Mouse (Mus musculus) G1E (cell line): ENCODE data around the gene Slc7a14. TPM values are rescaled to one million over a fixed set of nuclear protein-coding genes. Genes with fewer than 3 reads are reported as not detected.

Experiments used
- ATAC-seq: 2 replicates; pipeline ENCODE4 v1.8.0; 2016; ENCODE audit warnings: mild to moderate bottlenecking; ENCODE audit not compliant: insufficient number of reproducible peaks, poor library complexity, low FRiP score, severe bottlenecking; ENCODE audit errors: extremely low read depth
- DNase-seq: peaks from one replicate; pipeline ENCODE4 v3.0.0; 2012; ENCODE audit warnings: low spot score
- H3K27me3 ChIP-seq: 2 replicates; pipeline ENCODE4 v1.6.1; 2012; ENCODE audit warnings: mild to moderate bottlenecking, low read length, inconsistent platforms; ENCODE audit not compliant: insufficient read depth
- H3K36me3 ChIP-seq: replicated peaks from 2 replicates; pipeline ENCODE3; 2012; ENCODE audit warnings: mild to moderate bottlenecking, inconsistent platforms
- H3K4me1 ChIP-seq: 2 replicates; pipeline ENCODE4 v1.6.1; 2012; ENCODE audit warnings: low read depth, low read length, inconsistent platforms, mixed read lengths; ENCODE audit not compliant: insufficient read depth
- H3K4me3 ChIP-seq: 2 replicates; pipeline ENCODE4 v1.5.1; 2012; ENCODE audit warnings: low read depth, mild to moderate bottlenecking, inconsistent platforms, low read length, moderate library complexity, mixed read lengths
- H3K9me3 ChIP-seq: replicated peaks from 2 replicates; pipeline ENCODE4 v1.6.1; 2012; ENCODE audit warnings: inconsistent platforms
- CTCF ChIP-seq: IDR thresholded peaks from 2 replicates; pipeline ENCODE4 v1.5.1; 2012; ENCODE audit warnings: low read depth, low read length, inconsistent platforms, mixed read lengths
- GATA1 ChIP-seq: IDR thresholded peaks from 2 replicates; pipeline ENCODE4 v1.6.1; 2012; ENCODE audit warnings: borderline replicate concordance, low read length, inconsistent platforms, mixed read lengths
- GATA2 ChIP-seq: IDR thresholded peaks from 2 replicates; pipeline ENCODE4 v1.6.1; 2012; ENCODE audit warnings: low read depth, low read length, inconsistent platforms, borderline replicate concordance
- POLR2AphosphoS5 ChIP-seq: IDR thresholded peaks from 2 replicates; pipeline ENCODE4 v1.6.1; 2012; ENCODE audit warnings: low read depth, low read length, inconsistent platforms; ENCODE audit not compliant: insufficient replicate concordance
- TAL1 ChIP-seq: conservative IDR thresholded peaks from 2 replicates; pipeline ENCODE4 v1.6.1; 2012; ENCODE audit warnings: low read depth, low read length, inconsistent platforms, mixed read lengths
- polyA plus RNA-seq: library from polyadenylated mRNA; stranded (reverse); fragments of >175 nt; gene quantifications from 2 replicates; pipeline ENCODE4 v1.2.3, GENCODE M21; 2012
- total RNA-seq, 2 experiments: library from RNA; stranded (forward) in 1 of 2; stranded (reverse) in 1 of 2; fragments of 200-1000 nt in 1 of 2; fragments of >200 nt in 1 of 2; fragmentation: Nextera tagmentation in 1 of 2; gene quantifications; 2 replicates each; pipeline ENCODE4 v1.2.3; 2014 to 2017

Slc7a14 gene
- total and polyA plus RNA-seq, 3 experiments, result 0.11 TPM; not detected in 2

DNA sequence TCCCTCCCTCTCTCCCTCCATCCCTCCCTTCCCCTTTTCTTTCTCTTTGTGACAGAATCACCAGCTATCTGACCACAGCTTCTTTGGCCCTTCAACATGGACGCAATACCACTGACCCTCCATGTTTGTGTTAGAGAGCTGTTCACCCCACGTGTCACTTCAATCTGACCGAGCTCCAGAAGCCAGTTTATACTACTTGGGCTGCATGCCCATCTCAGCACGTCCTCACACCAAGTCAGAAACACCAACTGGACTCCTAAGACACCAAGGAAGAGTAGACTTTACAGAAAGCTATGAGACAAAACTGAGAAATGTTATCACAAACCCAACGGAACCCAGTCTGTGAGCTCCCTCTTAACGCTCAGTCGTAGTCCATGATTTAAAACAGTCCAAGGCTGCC, 43.2 kb downstream of the Slc7a14 start:
- Histone ChIP-seq H3K27me3 (no peaks in the 10 kb centered on the region), H3K4me3 (no peak overlapping the region), H3K9me3 (no peaks in the 10 kb centered on the region), H3K4me1 (no peaks in the 10 kb centered on the region), H3K36me3 (no peaks in the 10 kb centered on the region)
- no peak for ATAC-seq
- no peak for TF ChIP-seq GATA2
- no peak for TF ChIP-seq CTCF
- TF ChIP-seq POLR2AphosphoS5, result no peak
- no peak for DNase-seq

DNA sequence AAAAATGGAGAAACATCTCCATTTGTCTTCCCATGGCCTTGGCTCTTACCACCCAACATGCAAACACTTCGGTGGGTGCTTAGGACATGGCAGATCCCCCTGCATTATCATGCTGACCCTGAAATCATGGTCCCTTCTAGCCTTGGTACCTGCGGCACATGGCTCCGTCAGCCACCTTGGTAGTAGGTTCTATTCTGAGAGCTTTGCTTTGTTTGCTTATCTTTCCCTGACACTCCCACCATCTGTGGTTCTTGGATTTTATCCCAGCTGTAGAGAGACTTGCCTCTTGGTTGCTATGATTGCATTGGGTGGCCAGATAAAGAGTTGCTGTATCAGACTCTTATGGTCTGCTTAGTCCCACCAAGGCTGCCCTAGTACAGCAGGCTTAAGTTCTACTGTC, 46.6 kb downstream of the Slc7a14 start:
- H3K9me3 ChIP-seq, result no peaks in the 10 kb centered on the region
- no peak for TF ChIP-seq TAL1
- H3K36me3 ChIP-seq, result no peaks in the 10 kb centered on the region
- no peaks in the 10 kb centered on the region for H3K27me3 ChIP-seq
- no peak overlapping the region for H3K4me3 ChIP-seq
- no peak for DNase-seq
- no peak for ATAC-seq
- H3K4me1 ChIP-seq, result no peaks in the 10 kb centered on the region

DNA sequence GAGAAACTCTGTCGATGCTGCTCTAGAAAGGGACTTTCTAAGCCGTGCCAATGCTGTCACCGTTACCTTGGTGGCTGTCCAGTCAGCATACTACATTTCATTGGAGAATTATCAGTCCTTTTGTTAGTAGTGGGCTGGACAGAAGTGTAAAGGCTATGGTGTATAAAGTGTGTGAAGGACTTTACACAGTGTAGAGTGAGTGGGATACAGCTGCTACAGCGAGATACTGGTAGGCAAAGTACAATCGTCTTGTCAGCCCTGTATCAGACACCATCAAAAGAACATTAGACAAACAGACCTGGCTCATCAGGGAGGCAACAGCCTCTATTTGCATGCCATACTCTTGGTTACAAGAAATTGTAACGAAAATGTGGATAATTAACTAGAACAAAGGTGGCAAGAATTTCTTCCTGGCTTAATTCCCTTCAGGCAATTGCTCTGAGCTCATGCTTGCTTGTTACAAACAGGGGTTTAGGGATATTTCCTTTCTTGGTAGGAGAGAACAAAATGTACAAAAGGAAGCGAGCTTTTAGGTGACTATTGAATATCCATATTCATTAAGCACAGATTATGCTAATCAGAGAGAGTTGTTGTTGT, 48.7 kb downstream of the Slc7a14 start:
- no peaks in the 10 kb centered on the region for H3K4me1 ChIP-seq
- H3K4me3 ChIP-seq, result no peak overlapping the region
- H3K27me3 ChIP-seq, result no peaks in the 10 kb centered on the region; the same call in 1 of the 2 replicates
- DNase-seq (no peak), ATAC-seq (no peak)
- no peaks in the 10 kb centered on the region for H3K9me3 ChIP-seq
- no peaks in the 10 kb centered on the region for H3K36me3 ChIP-seq
- no peak for TF ChIP-seq GATA1
- TF ChIP-seq TAL1, result no peak
- TF ChIP-seq CTCF, result no peak
- no peak for TF ChIP-seq POLR2AphosphoS5
- TF ChIP-seq GATA2, result no peak

DNA sequence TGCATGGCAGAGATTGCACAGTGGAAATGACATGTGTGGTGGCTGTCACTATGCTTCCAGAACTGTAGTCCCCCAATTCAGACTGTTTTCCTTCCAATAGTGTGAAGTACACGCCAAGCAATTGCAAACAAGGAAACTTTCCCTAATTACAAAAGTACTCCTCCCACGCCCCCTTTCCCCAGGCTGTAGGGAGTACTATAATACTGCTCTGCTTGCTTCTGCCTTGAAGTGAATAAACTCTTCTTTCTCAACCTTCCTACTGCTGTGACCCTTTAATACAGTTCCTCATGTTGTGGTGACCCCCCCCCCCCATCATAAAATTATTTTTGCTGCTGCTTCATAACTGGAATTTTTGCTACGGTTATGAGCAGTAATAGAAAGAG, 49.2 kb downstream of the Slc7a14 start:
- Histone ChIP-seq H3K9me3 (no peaks in the 10 kb centered on the region), H3K4me1 (no peaks in the 10 kb centered on the region), H3K4me3 (no peak overlapping the region), H3K36me3 (no peaks in the 10 kb centered on the region), H3K27me3 (no peaks in the 10 kb centered on the region; the same call in 1 of the 2 replicates)
- ATAC-seq (no peak), DNase-seq (no peak)
- TF ChIP-seq POLR2AphosphoS5, result no peak
- no peak for TF ChIP-seq CTCF
- TF ChIP-seq GATA1, result no peak
- TF ChIP-seq GATA2, result no peak
- no peak for TF ChIP-seq TAL1

DNA sequence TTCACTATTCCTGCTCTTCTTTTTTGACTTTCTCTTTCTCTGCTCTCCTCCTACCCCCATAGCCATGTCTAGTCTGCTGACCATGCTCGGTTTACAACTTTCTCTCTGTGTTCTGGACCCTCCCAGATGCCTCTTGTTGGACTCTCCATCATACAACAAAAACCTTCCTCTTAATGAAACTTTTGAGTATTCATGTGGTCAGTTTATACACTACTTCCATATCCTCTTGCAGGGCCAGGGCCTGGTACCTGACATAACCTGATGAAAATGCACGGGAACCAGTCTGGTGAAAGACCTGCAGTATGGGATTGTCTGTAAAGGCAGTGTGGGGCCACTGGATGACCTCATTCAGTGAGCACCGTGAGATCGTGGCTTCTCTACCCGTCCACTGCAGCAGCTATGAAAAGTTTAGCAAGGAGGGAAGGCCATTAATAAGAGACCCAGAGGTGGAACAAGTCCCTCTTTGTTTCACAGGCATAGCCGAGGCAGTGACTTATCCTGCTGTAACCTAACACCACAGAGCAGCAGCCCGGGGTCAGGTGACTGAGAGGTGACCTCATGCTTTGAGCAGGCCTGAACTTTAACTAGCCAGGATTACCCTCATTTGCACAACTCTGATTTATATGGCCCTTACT, 49.7 kb downstream of the Slc7a14 start:
- ATAC-seq (no peak), DNase-seq (no peak)
- H3K9me3 ChIP-seq, result no peaks in the 10 kb centered on the region

DNA sequence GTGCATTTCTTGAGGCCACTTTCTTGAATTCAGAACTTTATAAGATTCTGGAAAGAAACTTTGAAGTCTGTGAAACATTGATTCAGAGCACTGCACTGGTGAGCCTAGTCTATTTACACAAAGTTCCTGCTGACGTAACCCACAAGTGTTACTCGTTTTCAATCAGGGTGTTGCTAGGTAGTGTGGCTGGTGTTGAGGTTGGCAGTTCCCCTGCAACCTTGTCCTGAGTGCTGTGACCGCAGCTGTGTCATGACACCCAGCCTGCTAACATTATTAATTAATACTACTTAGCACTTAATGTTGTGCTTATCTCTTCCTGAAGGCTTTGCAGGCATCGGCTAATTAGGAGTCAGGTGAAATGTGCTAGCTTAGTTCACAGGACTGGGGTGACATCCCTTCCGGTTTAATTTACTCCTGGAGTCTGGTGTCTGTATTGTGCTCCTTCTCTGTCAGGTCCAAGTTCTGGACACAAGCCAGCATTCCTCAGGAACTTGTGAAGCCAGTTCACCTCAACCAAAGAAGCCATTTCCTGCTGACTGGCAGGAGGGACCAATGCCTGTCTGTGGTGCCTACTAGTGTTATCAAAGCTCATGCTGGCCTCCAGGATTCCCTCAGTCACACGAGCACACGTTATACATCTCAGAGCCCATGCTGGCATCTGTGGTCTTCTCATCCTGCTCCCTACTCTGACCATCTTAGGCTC, 50.5 kb downstream of the Slc7a14 start:
- DNase-seq (no peak), ATAC-seq (no peak)
- H3K4me1 ChIP-seq, result no peaks in the 10 kb centered on the region
- TF ChIP-seq GATA1 (no peak), GATA2 (no peak), POLR2AphosphoS5 (no peak)
- no peaks in the 10 kb centered on the region; the same call in 1 of the 2 replicates for H3K27me3 ChIP-seq
- H3K36me3 ChIP-seq, result no peaks in the 10 kb centered on the region
- H3K4me3 ChIP-seq, result no peak overlapping the region
- no peaks in the 10 kb centered on the region for H3K9me3 ChIP-seq

More for the DNA sequence above, 49.7 kb downstream of the Slc7a14 start:
- Histone ChIP-seq H3K27me3 (no peaks in the 10 kb centered on the region; the same call in 1 of the 2 replicates), H3K4me3 (no peak overlapping the region), H3K4me1 (no peaks in the 10 kb centered on the region), H3K36me3 (no peaks in the 10 kb centered on the region)
- TF ChIP-seq TAL1 (no peak), CTCF (no peak), POLR2AphosphoS5 (no peak), GATA1 (no peak), GATA2 (no peak)
